Mouse (Mus musculus) spleen, adult 2 months (tissue): ENCODE results near the gene Ppfibp2.

ENCODE experiments used
- CTCF ChIP-seq: fragments of 200-500 bp; IDR thresholded peaks from 2 replicates; pipeline ENCODE4 v1.5.1; 2011; ENCODE audit warnings: mild to moderate bottlenecking, inconsistent platforms; ENCODE audit not compliant: insufficient read depth, insufficient read length, insufficient replicate concordance; ENCODE audit errors: extremely low read depth
- POLR2A ChIP-seq: fragments of 200-500 bp; IDR thresholded peaks from 2 replicates; pipeline ENCODE4 v1.6.1; 2011; ENCODE audit warnings: low read depth, low read length, inconsistent platforms

DNA sequence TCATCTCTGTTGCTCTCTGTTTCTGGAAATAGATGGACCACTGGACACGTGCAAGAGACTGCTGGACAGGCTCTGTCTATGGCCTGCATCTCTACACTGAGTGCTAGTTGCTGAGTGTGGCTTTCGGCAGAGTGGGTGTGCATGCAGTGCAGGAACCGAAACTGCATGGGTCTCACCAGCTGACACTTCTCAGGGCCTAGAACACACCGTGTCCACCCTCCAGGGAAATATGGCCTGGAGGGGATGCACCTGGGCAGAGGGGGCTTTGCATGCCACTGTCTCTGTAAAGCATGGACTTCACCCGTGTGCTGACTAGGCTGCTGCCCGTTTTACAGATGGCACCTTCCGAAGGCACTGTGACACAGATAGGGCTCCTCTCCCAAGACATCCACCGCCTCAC is 151.0 kb downstream of the Ppfibp2 start:
- TF ChIP-seq POLR2A (no peak), CTCF (no peak)
